Mouse (Mus musculus): ENCODE data around the gene Mars.

DNA sequence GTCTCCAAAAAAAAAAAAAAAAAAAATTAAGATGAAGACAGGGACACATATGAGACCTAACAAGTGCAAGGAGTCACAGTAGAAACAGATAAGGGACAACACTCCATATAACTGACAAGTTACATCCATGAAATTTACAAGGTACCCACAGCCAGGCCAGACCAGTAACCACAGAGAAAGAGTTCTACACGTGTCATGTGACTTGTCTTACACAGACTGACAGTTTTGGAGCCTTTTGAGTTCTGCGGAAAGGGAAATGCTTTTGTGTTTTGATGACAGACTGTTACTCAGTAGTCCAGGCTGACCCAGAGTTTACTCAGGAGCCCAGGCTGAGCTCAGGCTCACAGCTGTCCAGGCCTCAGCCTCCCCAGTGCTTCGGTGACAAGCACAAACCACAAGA lies 31.4 kb upstream of the Mars start:
- TF ChIP-seq CTCF (IDR thresholded peaks at IDR 0.05; ENCODE audit: control insufficient read depth, insufficient read depth, insufficient replicate concordance, low read depth, low read length) (no peak), POLR2A (IDR thresholded peaks at IDR 0.05; ENCODE audit: control insufficient read depth, low read depth, low read length) (no peak)

Data from testis, adult 2 months (tissue).